Mouse (Mus musculus): Measurements from ENCODE around the gene Lyrm4. TPM values are rescaled to one million over a fixed set of nuclear protein-coding genes. Genes with fewer than 3 reads are reported as not detected.

The Lyrm4 gene
- polyA plus RNA-seq, 1 experiment from 2014 or later, result 23.4 TPM

DNA sequence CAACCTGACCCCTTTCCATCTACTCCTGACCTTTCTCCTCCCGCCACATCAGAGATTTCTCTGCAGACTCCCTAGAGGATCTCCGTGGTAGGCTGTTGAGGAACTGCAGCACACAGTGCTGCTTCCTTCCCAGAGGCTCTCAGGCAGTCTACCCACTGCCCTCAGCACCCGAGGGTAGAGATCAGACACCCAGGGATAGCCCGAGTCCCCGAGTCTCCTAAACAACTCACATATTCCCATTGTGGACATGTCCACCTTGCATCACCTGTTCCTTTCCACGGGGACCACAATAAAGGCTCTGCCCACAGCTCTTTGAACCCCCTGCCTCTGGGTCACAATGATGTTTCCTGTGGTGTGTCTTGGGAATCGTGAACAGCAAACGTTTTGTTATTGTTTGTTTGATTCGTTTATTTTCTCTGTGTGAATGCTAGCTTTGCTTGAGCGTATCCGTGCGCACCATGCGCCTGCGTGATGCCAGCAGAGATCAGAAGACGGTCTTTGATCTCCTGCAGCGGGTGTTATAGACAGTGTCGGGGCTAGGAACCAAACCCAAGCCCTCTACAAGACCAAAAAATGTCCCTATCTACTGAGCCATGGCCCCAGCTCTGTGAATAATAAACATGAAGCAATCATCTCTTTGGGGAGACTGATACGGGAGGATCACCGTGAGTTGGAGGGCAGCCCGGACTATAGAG lies 170.5 kb downstream of the Lyrm4 start:
- H3K27ac ChIP-seq (ENCODE audit: low read depth, low read length), result no peak overlapping the region
- H3K4me1 ChIP-seq (ENCODE audit: control insufficient read depth, insufficient read depth, low read length), result no peaks in the 10 kb centered on the region
- WGBS (ENCODE audit: insufficient replicate concordance), result 66% methylated on average over 20 of the region's 20 CpGs
- H3K9ac ChIP-seq (ENCODE audit: low read depth, low read length), result no peak overlapping the region
- no peak overlapping the region for H3K4me3 ChIP-seq (ENCODE audit: low read depth, low read length)
- H3K36me3 ChIP-seq (ENCODE audit: control insufficient read depth, insufficient read depth, low read length), result no peaks in the 10 kb centered on the region
- no peak overlapping the region for H3K4me2 ChIP-seq
- H3K27me3 ChIP-seq (ENCODE audit: control insufficient read depth, insufficient read depth, low read length), result no peaks in the 10 kb centered on the region
- no peaks in the 10 kb centered on the region for H3K9me3 ChIP-seq (replicated peaks; ENCODE audit: control insufficient read depth, low read length)
- ATAC-seq (replicated peaks; ENCODE audit: insufficient number of reproducible peaks, low FRiP score, low TSS enrichment), result no peak

DNA sequence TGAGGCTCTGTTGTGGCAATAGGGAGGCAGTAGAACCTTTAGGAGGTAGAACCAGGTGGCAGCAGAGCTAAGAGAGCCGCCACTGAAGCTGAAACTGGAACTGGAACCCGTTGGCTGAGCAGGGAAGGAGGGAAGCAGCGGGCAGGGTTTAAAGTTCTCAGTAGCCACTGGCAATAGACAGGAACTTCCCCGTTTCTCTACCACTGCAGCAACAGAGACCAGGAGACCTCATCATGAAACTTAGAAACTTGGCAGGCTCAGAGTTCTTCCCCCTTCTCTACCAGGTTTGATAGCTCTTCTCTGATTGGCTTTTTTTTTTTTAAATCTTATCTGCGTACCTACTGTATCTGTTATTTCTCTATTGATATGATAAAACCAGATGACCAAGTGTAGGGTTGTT lies 176.4 kb downstream of the Lyrm4 start:
- Histone ChIP-seq H3K9me3 (replicated peaks; ENCODE audit: control insufficient read depth, low read length) (no peaks in the 10 kb centered on the region), H3K9ac (ENCODE audit: low read depth, low read length) (no peak overlapping the region), H3K27me3 (ENCODE audit: control insufficient read depth, insufficient read depth, low read length) (no peaks in the 10 kb centered on the region), H3K4me2 (no peak overlapping the region), H3K4me1 (ENCODE audit: control insufficient read depth, insufficient read depth, low read length) (no peaks in the 10 kb centered on the region), H3K4me3 (ENCODE audit: low read depth, low read length) (no peak overlapping the region), H3K36me3 (ENCODE audit: control insufficient read depth, insufficient read depth, low read length) (no peaks in the 10 kb centered on the region), H3K27ac (ENCODE audit: low read depth, low read length) (no peak overlapping the region)
- WGBS (ENCODE audit: insufficient replicate concordance), result 76% methylated on average over 5 of the region's 5 CpGs
- no peak for ATAC-seq (replicated peaks; ENCODE audit: insufficient number of reproducible peaks, low FRiP score, low TSS enrichment)

DNA sequence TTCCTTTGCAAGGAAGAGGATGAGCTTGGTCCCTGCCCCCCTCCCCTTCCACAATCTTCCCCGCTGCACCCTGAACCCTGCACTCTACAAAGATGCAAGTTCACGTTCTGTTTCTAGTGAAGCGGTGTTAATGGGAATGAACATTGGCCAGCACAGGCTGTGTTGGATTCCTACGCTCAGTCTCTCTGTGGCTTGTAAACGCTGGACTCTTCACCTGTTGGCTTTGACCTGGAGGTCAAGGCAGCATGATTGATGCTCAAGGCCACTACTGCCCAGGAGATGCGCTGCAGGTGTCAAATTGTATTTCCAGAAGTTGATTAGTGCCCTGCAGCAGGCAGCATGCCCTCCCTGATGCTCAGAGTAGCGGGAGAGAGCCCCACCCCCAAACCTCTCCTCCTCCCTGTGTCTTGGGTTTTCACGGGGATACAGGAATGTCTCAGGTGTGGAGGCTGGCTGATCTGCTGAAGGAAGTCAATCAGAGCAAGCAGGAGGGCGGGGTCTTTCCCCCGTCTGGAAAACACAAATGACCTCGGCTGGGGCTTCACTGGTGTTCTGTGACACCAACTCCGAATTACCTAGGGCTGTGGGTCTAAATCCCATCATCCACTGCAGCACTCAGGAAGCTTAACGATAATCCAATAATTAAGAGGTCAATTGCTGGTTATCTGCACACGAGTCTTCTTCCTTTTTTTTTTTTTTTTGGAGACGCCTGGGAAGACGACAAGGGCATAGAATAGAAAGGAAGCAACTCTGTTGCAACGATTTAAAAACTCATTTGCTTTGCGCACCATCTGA lies 177.3 kb downstream of the Lyrm4 start:
- peaks cover under 1% of the 10 kb centered on the region; the same call in 1 of the 2 replicates for H3K9me3 ChIP-seq (replicated peaks; ENCODE audit: control insufficient read depth, low read length)
- H3K27ac ChIP-seq (ENCODE audit: low read depth, low read length), result no peak overlapping the region
- no peaks in the 10 kb centered on the region for H3K36me3 ChIP-seq (ENCODE audit: control insufficient read depth, insufficient read depth, low read length)
- H3K27me3 ChIP-seq (ENCODE audit: control insufficient read depth, insufficient read depth, low read length), result no peaks in the 10 kb centered on the region
- H3K4me2 ChIP-seq, result no peak overlapping the region
- no peak for ATAC-seq (replicated peaks; ENCODE audit: insufficient number of reproducible peaks, low FRiP score, low TSS enrichment)
- no peak overlapping the region for H3K9ac ChIP-seq (ENCODE audit: low read depth, low read length)
- H3K4me3 ChIP-seq (ENCODE audit: low read depth, low read length), result no peak overlapping the region
- 64% methylated on average over 18 of the region's 18 CpGs for WGBS (ENCODE audit: insufficient replicate concordance)
- H3K4me1 ChIP-seq (ENCODE audit: control insufficient read depth, insufficient read depth, low read length), result no peaks in the 10 kb centered on the region

DNA sequence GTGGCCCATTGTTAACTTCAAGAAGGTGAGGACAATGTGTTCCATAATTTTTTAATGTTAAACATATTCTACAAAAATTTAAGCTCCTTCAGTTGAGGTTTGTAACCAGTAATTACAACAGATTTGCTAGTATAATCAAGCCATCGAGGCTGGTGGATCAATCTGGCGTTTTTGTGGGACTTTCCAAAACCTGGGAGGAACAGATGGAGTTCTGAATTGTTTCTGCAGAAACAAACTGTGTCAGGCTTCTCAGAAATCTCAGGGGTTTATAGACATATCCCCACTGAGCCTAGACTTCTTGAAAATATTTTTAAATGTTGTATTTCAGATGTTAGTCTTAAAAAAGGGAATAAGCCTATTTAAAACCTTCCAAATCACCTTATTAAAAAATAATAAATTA lies 179.3 kb downstream of the Lyrm4 start:
- Histone ChIP-seq H3K9ac (ENCODE audit: low read depth, low read length) (no peak overlapping the region), H3K9me3 (replicated peaks; ENCODE audit: control insufficient read depth, low read length) (peaks cover 4% of the 10 kb centered on the region; the same call in 1 of the 2 replicates), H3K4me3 (ENCODE audit: low read depth, low read length) (no peak overlapping the region), H3K4me2 (no peak overlapping the region), H3K27me3 (ENCODE audit: control insufficient read depth, insufficient read depth, low read length) (no peaks in the 10 kb centered on the region), H3K27ac (ENCODE audit: low read depth, low read length) (no peak overlapping the region), H3K36me3 (ENCODE audit: control insufficient read depth, insufficient read depth, low read length) (no peaks in the 10 kb centered on the region), H3K4me1 (ENCODE audit: control insufficient read depth, insufficient read depth, low read length) (no peaks in the 10 kb centered on the region)
- no peak for ATAC-seq (replicated peaks; ENCODE audit: insufficient number of reproducible peaks, low FRiP score, low TSS enrichment)
- WGBS (ENCODE audit: insufficient replicate concordance), result 71% methylated on average over 2 of the region's 2 CpGs

Other genes with a start within 250 kb of the Lyrm4 start
- gene Rpp40, start 211.2 kb downstream of the Lyrm4 start, polyA plus RNA-seq (2014; fragmentation: Nextera tagmentation; extraction: Ambion mirVana), result 13.4 and 14.0 TPM in 2 replicates
- 4.4 and 4.7 TPM in 2 replicates for gene Ppp1r3g, start 158.7 kb downstream of the Lyrm4 start, polyA plus RNA-seq (2014; fragmentation: Nextera tagmentation; extraction: Ambion mirVana)
- gene Fars2, start 114 bp downstream of the Lyrm4 start, polyA plus RNA-seq (2014; fragmentation: Nextera tagmentation; extraction: Ambion mirVana), result 42.7 and 43.4 TPM in 2 replicates